Mouse (Mus musculus) embryonic facial prominence, embryonic 13.5 days (tissue): Measurements from ENCODE around the gene Ciart. TPM values are rescaled to one million over a fixed set of nuclear protein-coding genes. Genes with fewer than 3 reads are reported as not detected.

Source experiments
- polyA plus RNA-seq: library from polyadenylated mRNA; unstranded; fragments of >200 nt; fragmentation: Nextera tagmentation; extraction: Ambion mirVana; gene quantifications from 2 replicates; pipeline ENCODE4 v1.2.1, GENCODE M21; 2015

Ciart gene
- polyA plus RNA-seq, 1 experiment from 2014 or later, result 7.8 TPM

Other genes starting within 250 kb of the Ciart start
- gene Mcl1, start 223.5 kb downstream of the Ciart start, polyA plus RNA-seq, result 45.4 and 47.7 TPM in 2 replicates
- gene Adamtsl4, start 194.3 kb downstream of the Ciart start, polyA plus RNA-seq, result 1.7 and 1.9 TPM in 2 replicates
- 5.9 and 6.6 TPM in 2 replicates for gene Ecm1, start 142.7 kb downstream of the Ciart start, polyA plus RNA-seq
- 47.3 and 47.9 TPM in 2 replicates for gene Tars2, start 122.0 kb downstream of the Ciart start, polyA plus RNA-seq
- 25.4 and 28.3 TPM in 2 replicates for gene Rprd2, start 63.4 kb downstream of the Ciart start, polyA plus RNA-seq
- 52.6 and 60.9 TPM in 2 replicates for gene Prpf3, start 26.4 kb downstream of the Ciart start, polyA plus RNA-seq
- gene Mrps21, start 10.7 kb downstream of the Ciart start, polyA plus RNA-seq, result 295 and 350 TPM in 2 replicates
- 17.9 and 18.6 TPM in 2 replicates for gene BC028528, start 9.8 kb upstream of the Ciart start, polyA plus RNA-seq
- 29.6 and 32.3 TPM in 2 replicates for gene Aph1a, start 11.7 kb upstream of the Ciart start, polyA plus RNA-seq
- gene Car14, start 22.4 kb upstream of the Ciart start, polyA plus RNA-seq, result 14.5 and 16.6 TPM in 2 replicates
- gene Anp32e, start 47.0 kb upstream of the Ciart start, polyA plus RNA-seq, result 241 and 251 TPM in 2 replicates
- gene Plekho1, start 113.8 kb upstream of the Ciart start, polyA plus RNA-seq, result 41.2 and 47.7 TPM in 2 replicates
- gene Vps45, start 176.2 kb upstream of the Ciart start, polyA plus RNA-seq, result 41.1 and 55.4 TPM in 2 replicates
- gene Otud7b, start 222.3 kb upstream of the Ciart start, polyA plus RNA-seq, result 20.8 and 23.8 TPM in 2 replicates